Comparison of ENCODE assay signal across 10 mouse cellular contexts in genomic region chrX:143666991-143667390, GRCm38 (mm10).
DNase-seq lines count a peak whose midpoint lies in the region; ATAC-seq and TF ChIP-seq lines count a peak whose summit lies in the region.
"Had no signal": no experiment of that assay in that cellular context is flagged by ENCODE, and none has a peak within 500 bp of the region (broad histone marks: within the 10 kb centered on the region; RNA-seq: fewer than 3 reads in every experiment).

No protein-coding gene starts in this region.

- peak; percentile 15; the same call in 1 of the 2 replicates for TF ChIP-seq CTCF in liver, embryonic 14.5 days (IDR thresholded peaks at IDR 0.05; ENCODE audit: low read depth)

- ATAC-seq in liver, embryonic 14.5 days (ENCODE audit: insufficient read depth) = no peak
- ATAC-seq in liver, embryonic 12.5 days = no peak
- no peak for ATAC-seq in forebrain, embryonic 15.5 days (replicated peaks)
- no peak for ATAC-seq in neural tube, embryonic 14.5 days (ENCODE audit: low read depth)
- no peak for ATAC-seq in megakaryocyte-erythroid progenitor cell, adult 5-6 weeks (replicated peaks; ENCODE audit: low FRiP score, low TSS enrichment, poor library complexity, severe bottlenecking)

- H3K9ac ChIP-seq in liver, embryonic 14.5 days (replicated peaks) = no peak overlapping the region
- H3K9ac ChIP-seq in liver, embryonic 12.5 days = no peak overlapping the region
- H3K9ac ChIP-seq in forebrain, embryonic 15.5 days (replicated peaks) = no peak overlapping the region
- no peak overlapping the region for H3K9ac ChIP-seq in neural tube, embryonic 14.5 days (replicated peaks; ENCODE audit: low read depth, low read length)
- H3K9ac ChIP-seq: heart, embryonic 13.5 days; limb, embryonic 12.5 days had no signal

- no peaks in the 10 kb centered on the region for H3K27me3 ChIP-seq in liver, embryonic 14.5 days (ENCODE audit: control insufficient read depth, insufficient read depth, low read length)
- H3K27me3 ChIP-seq in liver, embryonic 12.5 days (replicated peaks) = peaks cover 16% of the 10 kb centered on the region; the same call in 1 of the 2 replicates
- H3K27me3 ChIP-seq in forebrain, embryonic 15.5 days = no peaks in the 10 kb centered on the region
- no peaks in the 10 kb centered on the region for H3K27me3 ChIP-seq in neural tube, embryonic 14.5 days (ENCODE audit: control insufficient read depth, insufficient read depth, low read length)

- H3K27ac ChIP-seq in liver, embryonic 14.5 days = no peak overlapping the region
- no peak overlapping the region for H3K27ac ChIP-seq in liver, embryonic 12.5 days
- H3K27ac ChIP-seq in forebrain, embryonic 15.5 days (replicated peaks) = no peak overlapping the region
- H3K27ac ChIP-seq in neural tube, embryonic 14.5 days (ENCODE audit: low read depth, low read length) = no peak overlapping the region
- H3K27ac ChIP-seq: heart, embryonic 13.5 days; limb, embryonic 12.5 days had no signal

- H3K9me3 ChIP-seq in liver, embryonic 14.5 days (ENCODE audit: control insufficient read depth, low read length) = no peaks in the 10 kb centered on the region
- no peaks in the 10 kb centered on the region for H3K9me3 ChIP-seq in liver, embryonic 12.5 days (replicated peaks)
- H3K9me3 ChIP-seq in forebrain, embryonic 15.5 days = no peaks in the 10 kb centered on the region
- H3K9me3 ChIP-seq in neural tube, embryonic 14.5 days (ENCODE audit: control insufficient read depth, low read length) = no peaks in the 10 kb centered on the region
- H3K9me3 ChIP-seq: heart, embryonic 13.5 days; limb, embryonic 12.5 days had no signal

- no peaks in the 10 kb centered on the region for H3K4me1 ChIP-seq in liver, embryonic 14.5 days (replicated peaks; ENCODE audit: control insufficient read depth in 2 of 2, insufficient read depth in 2 of 2, low read length in 1 of 2)
- no peaks in the 10 kb centered on the region for H3K4me1 ChIP-seq in liver, embryonic 12.5 days
- peaks cover 12% of the 10 kb centered on the region; the same call in 1 of the 2 replicates for H3K4me1 ChIP-seq in forebrain, embryonic 15.5 days
- H3K4me1 ChIP-seq in neural tube, embryonic 14.5 days (ENCODE audit: control insufficient read depth, insufficient read depth, low read length) = 0 out of 2 replicates have a peak, but pooled peaks cover 6% of the 10 kb centered on the region
- H3K4me1 ChIP-seq: heart, embryonic 13.5 days; limb, embryonic 12.5 days had no signal

- WGBS in liver, embryonic 14.5 days (ENCODE audit: insufficient replicate concordance) = 18% methylated on average over 4 of the region's 4 CpGs
- 23% methylated on average over 4 of the region's 4 CpGs for WGBS in liver, embryonic 12.5 days (ENCODE audit: insufficient replicate concordance)
- WGBS in forebrain, embryonic 15.5 days = 33% methylated on average over 4 of the region's 4 CpGs
- 37% methylated on average over 4 of the region's 4 CpGs for WGBS in neural tube, embryonic 14.5 days

- no peaks in the 10 kb centered on the region for H3K36me3 ChIP-seq in liver, embryonic 14.5 days (replicated peaks; ENCODE audit: control insufficient read depth, insufficient read depth, low read depth)
- no peaks in the 10 kb centered on the region for H3K36me3 ChIP-seq in liver, embryonic 12.5 days
- H3K36me3 ChIP-seq in forebrain, embryonic 15.5 days = no peaks in the 10 kb centered on the region
- H3K36me3 ChIP-seq in neural tube, embryonic 14.5 days (ENCODE audit: control insufficient read depth, insufficient read depth, low read length) = no peaks in the 10 kb centered on the region
- H3K36me3 ChIP-seq: heart, embryonic 13.5 days; limb, embryonic 12.5 days had no signal

- no peak overlapping the region for H3K4me2 ChIP-seq in liver, embryonic 14.5 days (ENCODE audit: low read depth)
- no peak overlapping the region for H3K4me2 ChIP-seq in liver, embryonic 12.5 days
- H3K4me2 ChIP-seq in forebrain, embryonic 15.5 days (replicated peaks) = peak overlapping the region; percentile 49; the same call in 1 of the 2 replicates
- H3K4me2 ChIP-seq in neural tube, embryonic 14.5 days (ENCODE audit: low read depth, low read length) = peak overlapping the region; percentile 22; the same call in 1 of the 2 replicates
- H3K4me2 ChIP-seq: heart, embryonic 13.5 days; limb, embryonic 12.5 days had no signal

- peak; percentile 10 for DNase-seq in adrenal gland, postnatal 14 days
- no peak for DNase-seq in adrenal gland, adult 2 months
- DNase-seq in liver, embryonic 14.5 days (ENCODE audit: low read depth in 3 of 3, low spot score in 3 of 3) = no peak
- no peak for DNase-seq in heart, adult 9 months (ENCODE audit: low spot score in 2 of 2)

- no peak for TF ChIP-seq EP300 in liver, embryonic 14.5 days (IDR thresholded peaks at IDR 0.05; ENCODE audit: low read depth)

- H3K4me3 ChIP-seq in liver, embryonic 14.5 days (ENCODE audit: insufficient read depth in 1 of 2, low read depth in 2 of 2, low read length in 2 of 2) = no peak overlapping the region
- no peak overlapping the region for H3K4me3 ChIP-seq in liver, embryonic 12.5 days
- H3K4me3 ChIP-seq in forebrain, embryonic 15.5 days = no peak overlapping the region
- H3K4me3 ChIP-seq in neural tube, embryonic 14.5 days (ENCODE audit: low read depth, low read length) = no peak overlapping the region
- H3K4me3 ChIP-seq: heart, embryonic 13.5 days; limb, embryonic 12.5 days had no signal

Comparison
In these comparisons a context has a peak if more than half of its experiments do, and no peak if none do; other contexts are left out.
1. H3K4me2 ChIP-seq: peak in forebrain, embryonic 15.5 days (single experiment) and neural tube, embryonic 14.5 days (single experiment); none in liver, embryonic 14.5 days (single experiment) and liver, embryonic 12.5 days (single experiment).